Mouse (Mus musculus): ENCODE results near the gene Samd11. TPM values are rescaled to one million over a fixed set of nuclear protein-coding genes. Genes with fewer than 3 reads are reported as not detected.

Gene Samd11
- polyA plus RNA-seq, 1 experiment: 0.22 TPM

- DNase-seq (ENCODE audit: low spot score): no peak
Observed at GRCm38 (mm10) chr4:156215649-156216048, 39.8 kb downstream of the Samd11 start, which contains the start of gene Perm1. TSS of gene Perm1 (plus strand) at chr4:156215868.

- no peak for DNase-seq (ENCODE audit: low spot score)
Observed at GRCm38 (mm10) chr4:156213134-156213533, 42.3 kb downstream of the Samd11 start.

- no peak for DNase-seq (ENCODE audit: low spot score)
Observed at GRCm38 (mm10) chr4:156209963-156210635, 45.4 kb downstream of the Samd11 start.

- no peak for DNase-seq (ENCODE audit: low spot score)
Observed at GRCm38 (mm10) chr4:156208872-156209271, 46.6 kb downstream of the Samd11 start.

GRCm38 (mm10) chr4:156203413-156204131 lies 51.9 kb downstream of the Samd11 start:
- DNase-seq (ENCODE audit: low spot score): no peak

GRCm38 (mm10) chr4:156203001-156203412 lies 52.5 kb downstream of the Samd11 start, which contains the start of gene AW011738:
TSS of gene AW011738 (plus strand) at chr4:156203304.
- peak; percentile 31 for DNase-seq (ENCODE audit: low spot score)

- no peak for DNase-seq (ENCODE audit: low spot score)
Observed at GRCm38 (mm10) chr4:156202462-156202893, 53.0 kb downstream of the Samd11 start.

- no peak for DNase-seq (ENCODE audit: low spot score)
Observed at GRCm38 (mm10) chr4:156200623-156201475, 54.6 kb downstream of the Samd11 start, which contains the start of gene Isg15. TSS of gene Isg15 (minus strand) at chr4:156200818.

GRCm38 (mm10) chr4:156197829-156198205 lies 57.6 kb downstream of the Samd11 start:
- peak; percentile 76 for DNase-seq (ENCODE audit: low spot score)

- peak; percentile 74 for DNase-seq (ENCODE audit: low spot score)
Observed at GRCm38 (mm10) chr4:156197131-156197828, 58.2 kb downstream of the Samd11 start, which contains the start of gene Agrn. TSS of gene Agrn (minus strand) at chr4:156197488.

Other genes starting within 250 kb of the Samd11 start
- gene Tnfrsf4, start 241.8 kb downstream of the Samd11 start, polyA plus RNA-seq (2012; rRNA removed): 3.0 and 3.9 TPM in 2 replicates
- gene Tnfrsf18, start 229.5 kb downstream of the Samd11 start, polyA plus RNA-seq (2012; rRNA removed): 2.1 and 3.4 TPM in 2 replicates
- 16.3 and 18.2 TPM in 2 replicates for gene Ttll10, start 196.2 kb downstream of the Samd11 start, polyA plus RNA-seq (2012; rRNA removed)
- 19.0 and 22.4 TPM in 2 replicates for gene 9430015G10Rik, start 145.7 kb downstream of the Samd11 start, polyA plus RNA-seq (2012; rRNA removed)
- gene Rnf223, start 125.1 kb downstream of the Samd11 start, polyA plus RNA-seq (2012; rRNA removed): 2.7 and 3.5 TPM in 2 replicates
- gene Agrn, start 58.2 kb downstream of the Samd11 start, polyA plus RNA-seq (2012; rRNA removed): 124 and 139 TPM in 2 replicates
- gene Isg15, start 54.8 kb downstream of the Samd11 start, polyA plus RNA-seq (2012; rRNA removed): 15.0 and 15.6 TPM in 2 replicates
- 3.0 and 3.1 TPM in 2 replicates for gene AW011738, start 52.4 kb downstream of the Samd11 start, polyA plus RNA-seq (2012; rRNA removed)
- 0.10 and 0.18 TPM in 2 replicates for gene Perm1, start 39.8 kb downstream of the Samd11 start, polyA plus RNA-seq (2012; rRNA removed)
- 86.6 and 88.2 TPM in 2 replicates for gene Plekhn1, start 20.8 kb downstream of the Samd11 start, polyA plus RNA-seq (2012; rRNA removed)
- 57.9 and 67.2 TPM in 2 replicates for gene Noc2l, start 19.6 kb downstream of the Samd11 start, polyA plus RNA-seq (2012; rRNA removed)
- not detected in 2 replicates for gene Vmn2r-ps159, start 75.4 kb upstream of the Samd11 start, polyA plus RNA-seq (2012; rRNA removed)

Data from urinary bladder, adult 2 months (tissue).